Mouse (Mus musculus) G1E (cell line): ENCODE measurements around the gene Evi2a. TPM values are rescaled to one million over a fixed set of nuclear protein-coding genes. Genes with fewer than 3 reads are reported as not detected.

Source experiments
- ATAC-seq: 2 replicates; pipeline ENCODE4 v1.8.0; 2016; ENCODE audit warnings: mild to moderate bottlenecking; ENCODE audit not compliant: insufficient number of reproducible peaks, poor library complexity, low FRiP score, severe bottlenecking; ENCODE audit errors: extremely low read depth
- DNase-seq: peaks from one replicate; pipeline ENCODE4 v3.0.0; 2012; ENCODE audit warnings: low spot score
- H3K27me3 ChIP-seq: 2 replicates; pipeline ENCODE4 v1.6.1; 2012; ENCODE audit warnings: mild to moderate bottlenecking, low read length, inconsistent platforms; ENCODE audit not compliant: insufficient read depth
- H3K36me3 ChIP-seq: replicated peaks from 2 replicates; pipeline ENCODE3; 2012; ENCODE audit warnings: mild to moderate bottlenecking, inconsistent platforms
- H3K4me1 ChIP-seq: 2 replicates; pipeline ENCODE4 v1.6.1; 2012; ENCODE audit warnings: low read depth, low read length, inconsistent platforms, mixed read lengths; ENCODE audit not compliant: insufficient read depth
- H3K4me3 ChIP-seq: 2 replicates; pipeline ENCODE4 v1.5.1; 2012; ENCODE audit warnings: low read depth, mild to moderate bottlenecking, inconsistent platforms, low read length, moderate library complexity, mixed read lengths
- H3K9me3 ChIP-seq: replicated peaks from 2 replicates; pipeline ENCODE4 v1.6.1; 2012; ENCODE audit warnings: inconsistent platforms
- CTCF ChIP-seq: IDR thresholded peaks from 2 replicates; pipeline ENCODE4 v1.5.1; 2012; ENCODE audit warnings: low read depth, low read length, inconsistent platforms, mixed read lengths
- GATA1 ChIP-seq: IDR thresholded peaks from 2 replicates; pipeline ENCODE4 v1.6.1; 2012; ENCODE audit warnings: borderline replicate concordance, low read length, inconsistent platforms, mixed read lengths
- GATA2 ChIP-seq: IDR thresholded peaks from 2 replicates; pipeline ENCODE4 v1.6.1; 2012; ENCODE audit warnings: low read depth, low read length, inconsistent platforms, borderline replicate concordance
- POLR2AphosphoS5 ChIP-seq: IDR thresholded peaks from 2 replicates; pipeline ENCODE4 v1.6.1; 2012; ENCODE audit warnings: low read depth, low read length, inconsistent platforms; ENCODE audit not compliant: insufficient replicate concordance
- TAL1 ChIP-seq: conservative IDR thresholded peaks from 2 replicates; pipeline ENCODE4 v1.6.1; 2012; ENCODE audit warnings: low read depth, low read length, inconsistent platforms, mixed read lengths
- polyA plus RNA-seq: library from polyadenylated mRNA; stranded (reverse); fragments of >175 nt; gene quantifications from 2 replicates; pipeline ENCODE4 v1.2.3, GENCODE M21; 2012
- total RNA-seq, 2 experiments: library from RNA; stranded (forward) in 1 of 2; stranded (reverse) in 1 of 2; fragments of 200-1000 nt in 1 of 2; fragments of >200 nt in 1 of 2; fragmentation: Nextera tagmentation in 1 of 2; gene quantifications; 2 replicates each; pipeline ENCODE4 v1.2.3; 2014 to 2017

The Evi2a gene
- total and polyA plus RNA-seq, 3 experiments, result 0.03 to 1.3 TPM; not detected in 1

- H3K36me3 ChIP-seq, result peaks cover 73% of the 10 kb centered on the region
- TF ChIP-seq GATA2 (no peak), TAL1 (no peak), GATA1 (no peak), CTCF (no peak), POLR2AphosphoS5 (no peak)
- no peaks in the 10 kb centered on the region for H3K9me3 ChIP-seq
- H3K4me3 ChIP-seq, result no peak overlapping the region
- no peak for DNase-seq
- no peaks in the 10 kb centered on the region for H3K4me1 ChIP-seq
- no peaks in the 10 kb centered on the region for H3K27me3 ChIP-seq
- no peak for ATAC-seq
Observed at GRCm38 (mm10) chr11:79563493-79563892, 33.1 kb upstream of the Evi2a start.

DNA sequence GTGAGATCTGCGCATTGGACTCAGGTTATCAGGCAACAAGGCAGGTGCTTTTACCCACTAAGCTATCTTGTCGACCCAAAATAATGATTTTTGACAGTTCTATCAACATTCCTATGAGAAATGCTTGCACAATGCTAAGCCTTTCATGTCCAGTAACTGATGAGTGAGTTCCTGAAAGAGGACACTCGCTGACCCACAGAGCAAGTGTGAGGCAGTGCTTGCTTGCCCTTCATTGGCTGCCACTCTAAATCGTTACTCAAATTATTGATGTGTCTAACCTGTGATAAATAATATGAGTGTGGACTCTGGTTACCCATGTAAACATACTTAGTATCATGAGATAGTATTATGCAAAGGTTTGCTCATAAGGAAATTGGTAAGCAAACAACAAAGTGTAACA lies 30.1 kb upstream of the Evi2a start:
- H3K27me3 ChIP-seq, result no peaks in the 10 kb centered on the region
- TF ChIP-seq GATA2, result no peak
- TF ChIP-seq POLR2AphosphoS5, result no peak
- TF ChIP-seq TAL1, result no peak
- no peak for TF ChIP-seq CTCF
- no peak for TF ChIP-seq GATA1
- H3K4me1 ChIP-seq, result no peaks in the 10 kb centered on the region
- H3K9me3 ChIP-seq, result no peaks in the 10 kb centered on the region
- no peak for ATAC-seq
- no peak overlapping the region for H3K4me3 ChIP-seq
- peaks cover 68% of the 10 kb centered on the region for H3K36me3 ChIP-seq
- DNase-seq, result no peak

- Histone ChIP-seq H3K9me3 (no peaks in the 10 kb centered on the region), H3K4me1 (peaks cover 5% of the 10 kb centered on the region), H3K36me3 (peaks cover 65% of the 10 kb centered on the region), H3K27me3 (no peaks in the 10 kb centered on the region), H3K4me3 (no peak overlapping the region)
- no peak for DNase-seq
- TF ChIP-seq CTCF (no peak), POLR2AphosphoS5 (no peak), TAL1 (0 out of 2 replicates have a peak, but pooled peaks have one; percentile 22)
- no peak for ATAC-seq
Observed at GRCm38 (mm10) chr11:79552622-79553021, 22.2 kb upstream of the Evi2a start.

- TF ChIP-seq CTCF (no peak), POLR2AphosphoS5 (no peak), GATA2 (no peak), GATA1 (no peak), TAL1 (no peak)
- H3K4me1 ChIP-seq, result no peaks in the 10 kb centered on the region
Observed at GRCm38 (mm10) chr11:79536293-79536692, 5.9 kb upstream of the Evi2a start.

DNA sequence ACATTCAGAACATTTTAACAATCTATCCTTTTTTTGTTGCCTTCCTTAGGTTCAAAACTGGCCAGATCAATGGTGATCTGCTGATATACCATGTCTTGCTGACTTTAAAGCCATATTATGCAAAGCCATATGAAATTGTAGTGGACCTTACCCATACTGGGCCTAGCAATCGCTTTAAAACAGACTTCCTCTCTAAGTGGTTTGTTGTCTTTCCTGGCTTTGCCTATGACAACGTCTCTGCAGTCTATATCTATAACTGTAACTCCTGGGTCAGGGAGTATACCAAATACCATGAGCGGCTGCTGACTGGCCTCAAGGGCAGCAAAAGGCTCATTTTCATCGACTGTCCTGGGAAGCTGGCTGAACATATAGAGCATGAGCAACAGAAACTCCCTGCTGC lies 5.1 kb upstream of the Evi2a start:
- Histone ChIP-seq H3K9me3 (no peaks in the 10 kb centered on the region), H3K4me3 (no peak overlapping the region), H3K36me3 (peaks cover 55% of the 10 kb centered on the region), H3K27me3 (no peaks in the 10 kb centered on the region), H3K4me1 (no peaks in the 10 kb centered on the region)
- ATAC-seq (no peak), DNase-seq (no peak)
- no peak for TF ChIP-seq GATA1
- TF ChIP-seq GATA2, result no peak
- no peak for TF ChIP-seq TAL1
- TF ChIP-seq CTCF, result no peak
- TF ChIP-seq POLR2AphosphoS5, result no peak

More at GRCm38 (mm10) chr11:79536293-79536692, 5.9 kb upstream of the Evi2a start:
- Histone ChIP-seq H3K4me3 (no peak overlapping the region), H3K36me3 (peaks cover 54% of the 10 kb centered on the region), H3K27me3 (no peaks in the 10 kb centered on the region), H3K9me3 (no peaks in the 10 kb centered on the region)
- no peak for DNase-seq
- no peak for ATAC-seq

DNA sequence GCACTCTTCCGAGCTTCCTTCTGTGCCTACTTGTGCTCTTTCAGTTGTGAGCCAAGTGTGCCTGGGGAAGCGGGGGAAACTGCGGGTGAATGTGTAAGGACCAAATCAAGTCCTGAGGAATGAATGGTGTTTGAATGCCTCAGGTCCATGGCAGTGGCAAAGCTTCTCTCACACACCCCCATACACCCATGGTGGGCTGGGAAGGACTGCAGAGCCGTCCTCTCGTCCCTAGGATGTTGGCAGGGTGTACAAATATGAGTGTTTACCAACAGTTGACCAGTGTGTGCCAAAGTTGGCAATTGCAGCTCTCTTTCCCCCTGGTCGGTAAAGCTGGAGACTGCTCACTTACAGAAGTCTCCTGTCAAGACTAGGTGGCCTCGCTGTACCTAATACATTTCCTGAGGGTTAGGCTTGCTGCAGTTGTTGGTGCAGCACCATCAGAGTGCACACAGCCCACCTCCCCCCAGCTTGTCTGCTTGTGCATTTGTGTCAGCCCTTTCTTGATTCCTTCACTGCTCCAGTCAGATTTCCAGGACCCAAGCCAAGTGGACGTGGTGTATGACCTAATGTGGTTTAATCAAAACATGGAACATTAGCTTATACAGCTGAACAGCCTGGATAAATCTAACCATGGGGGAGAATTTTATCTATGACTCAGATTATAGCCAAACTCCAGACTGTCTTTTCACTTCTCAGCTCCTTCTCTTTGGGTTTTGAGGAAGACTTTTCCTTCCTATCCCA lies 3.7 kb upstream of the Evi2a start:
- Histone ChIP-seq H3K4me1 (no peaks in the 10 kb centered on the region), H3K36me3 (peaks cover 49% of the 10 kb centered on the region), H3K4me3 (no peak overlapping the region), H3K27me3 (no peaks in the 10 kb centered on the region), H3K9me3 (no peaks in the 10 kb centered on the region)
- ATAC-seq (no peak), DNase-seq (no peak)
- no peak for TF ChIP-seq CTCF
- no peak for TF ChIP-seq POLR2AphosphoS5
- no peak for TF ChIP-seq GATA2
- TF ChIP-seq TAL1, result no peak
- no peak for TF ChIP-seq GATA1
